Mouse (Mus musculus): ENCODE measurements around the gene Tmem117. TPM values are rescaled to one million over a fixed set of nuclear protein-coding genes. Genes with fewer than 3 reads are reported as not detected.

The Tmem117 gene
- total and polyA plus RNA-seq, 3 experiments, result 0.16 TPM; not detected in 2

- DNase-seq (ENCODE audit: low spot score) (no peak), ATAC-seq (ENCODE audit: extremely low read depth, insufficient number of reproducible peaks, low FRiP score, poor library complexity, severe bottlenecking) (no peak)
- TF ChIP-seq TAL1 (conservative IDR thresholded peaks at IDR 0.05; ENCODE audit: low read depth, low read length), result no peak
- no peak for TF ChIP-seq POLR2AphosphoS5 (IDR thresholded peaks at IDR 0.05; ENCODE audit: insufficient replicate concordance, low read depth, low read length)
- TF ChIP-seq GATA1 (IDR thresholded peaks at IDR 0.05; ENCODE audit: borderline replicate concordance, low read length), result no peak
- TF ChIP-seq GATA2 (IDR thresholded peaks at IDR 0.05; ENCODE audit: borderline replicate concordance, low read depth, low read length), result no peak
- no peak for TF ChIP-seq CTCF (IDR thresholded peaks at IDR 0.05; ENCODE audit: low read depth, low read length)
- no peaks in the 10 kb centered on the region for H3K36me3 ChIP-seq (replicated peaks)
- no peaks in the 10 kb centered on the region for H3K27me3 ChIP-seq (ENCODE audit: insufficient read depth, low read length)
- no peaks in the 10 kb centered on the region for H3K4me1 ChIP-seq (ENCODE audit: insufficient read depth, low read depth, low read length)
- no peak overlapping the region for H3K4me3 ChIP-seq (ENCODE audit: low read depth, low read length)
- H3K9me3 ChIP-seq (replicated peaks), result peaks cover 26% of the 10 kb centered on the region
These were observed 29.5 kb downstream of the Tmem117 start for GRCm38 (mm10) chr15:94658392-94659111.

DNA sequence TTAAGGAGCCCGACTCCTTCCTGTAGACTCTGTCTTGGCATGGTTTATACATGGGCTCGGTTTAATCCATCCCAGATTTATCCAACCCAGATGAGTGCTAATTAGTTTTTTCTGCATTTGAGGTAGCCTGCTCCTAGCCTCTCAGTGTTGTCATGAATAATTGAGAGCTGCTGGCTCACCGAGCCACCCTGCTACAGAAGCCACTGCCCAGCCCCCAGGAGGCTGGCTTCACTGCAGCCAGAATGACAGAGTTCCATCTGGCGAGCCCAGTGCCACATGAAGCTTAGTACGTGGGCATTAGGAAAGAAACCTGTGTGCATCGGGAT lies 30.0 kb downstream of the Tmem117 start:
- H3K27me3 ChIP-seq (ENCODE audit: insufficient read depth, low read length), result no peaks in the 10 kb centered on the region
- H3K9me3 ChIP-seq (replicated peaks), result peaks cover 28% of the 10 kb centered on the region
- no peak for DNase-seq (ENCODE audit: low spot score)
- H3K36me3 ChIP-seq (replicated peaks), result no peaks in the 10 kb centered on the region
- no peak for ATAC-seq (ENCODE audit: extremely low read depth, insufficient number of reproducible peaks, low FRiP score, poor library complexity, severe bottlenecking)
- H3K4me1 ChIP-seq (ENCODE audit: insufficient read depth, low read depth, low read length), result no peaks in the 10 kb centered on the region
- TF ChIP-seq GATA2 (IDR thresholded peaks at IDR 0.05; ENCODE audit: borderline replicate concordance, low read depth, low read length) (no peak), TAL1 (conservative IDR thresholded peaks at IDR 0.05; ENCODE audit: low read depth, low read length) (no peak), GATA1 (IDR thresholded peaks at IDR 0.05; ENCODE audit: borderline replicate concordance, low read length) (no peak), CTCF (IDR thresholded peaks at IDR 0.05; ENCODE audit: low read depth, low read length) (no peak), POLR2AphosphoS5 (IDR thresholded peaks at IDR 0.05; ENCODE audit: insufficient replicate concordance, low read depth, low read length) (no peak)
- no peak overlapping the region for H3K4me3 ChIP-seq (ENCODE audit: low read depth, low read length)

- H3K9me3 ChIP-seq (replicated peaks), result peaks cover 20% of the 10 kb centered on the region
- DNase-seq (ENCODE audit: low spot score) (no peak), ATAC-seq (ENCODE audit: extremely low read depth, insufficient number of reproducible peaks, low FRiP score, poor library complexity, severe bottlenecking) (no peak)
- H3K27me3 ChIP-seq (ENCODE audit: insufficient read depth, low read length), result no peaks in the 10 kb centered on the region
- TF ChIP-seq POLR2AphosphoS5 (IDR thresholded peaks at IDR 0.05; ENCODE audit: insufficient replicate concordance, low read depth, low read length) (no peak), TAL1 (conservative IDR thresholded peaks at IDR 0.05; ENCODE audit: low read depth, low read length) (no peak), GATA1 (IDR thresholded peaks at IDR 0.05; ENCODE audit: borderline replicate concordance, low read length) (no peak), CTCF (IDR thresholded peaks at IDR 0.05; ENCODE audit: low read depth, low read length) (no peak), GATA2 (IDR thresholded peaks at IDR 0.05; ENCODE audit: borderline replicate concordance, low read depth, low read length) (no peak)
- no peaks in the 10 kb centered on the region for H3K36me3 ChIP-seq (replicated peaks)
- no peaks in the 10 kb centered on the region for H3K4me1 ChIP-seq (ENCODE audit: insufficient read depth, low read depth, low read length)
- no peak overlapping the region for H3K4me3 ChIP-seq (ENCODE audit: low read depth, low read length)
These were observed 31.9 kb downstream of the Tmem117 start for GRCm38 (mm10) chr15:94660913-94661312.

DNA sequence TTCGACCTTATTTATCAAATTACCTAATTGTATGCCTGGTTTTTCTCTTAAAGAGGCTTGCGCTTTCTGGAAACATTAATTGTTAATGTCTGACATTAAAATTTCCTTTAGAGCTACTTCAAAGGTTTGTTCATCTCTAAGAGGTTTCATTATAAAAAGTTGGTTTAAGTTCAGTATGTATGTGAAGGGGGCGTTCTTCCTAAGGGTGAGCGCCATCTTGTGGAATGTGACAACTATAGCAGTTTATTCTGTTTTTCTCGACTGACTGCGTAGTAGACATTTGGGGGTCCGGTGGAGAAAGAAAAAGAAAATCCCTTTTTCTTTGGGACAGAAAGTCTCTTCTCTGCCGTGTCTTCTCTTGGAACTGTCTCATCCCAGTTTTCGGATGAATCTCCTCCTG lies 32.4 kb downstream of the Tmem117 start:
- Histone ChIP-seq H3K36me3 (replicated peaks) (no peaks in the 10 kb centered on the region), H3K9me3 (replicated peaks) (peaks cover 22% of the 10 kb centered on the region), H3K4me3 (ENCODE audit: low read depth, low read length) (no peak overlapping the region), H3K4me1 (ENCODE audit: insufficient read depth, low read depth, low read length) (no peaks in the 10 kb centered on the region), H3K27me3 (ENCODE audit: insufficient read depth, low read length) (no peaks in the 10 kb centered on the region)
- no peak for TF ChIP-seq TAL1 (conservative IDR thresholded peaks at IDR 0.05; ENCODE audit: low read depth, low read length)
- TF ChIP-seq GATA1 (IDR thresholded peaks at IDR 0.05; ENCODE audit: borderline replicate concordance, low read length), result no peak
- TF ChIP-seq CTCF (IDR thresholded peaks at IDR 0.05; ENCODE audit: low read depth, low read length), result no peak
- TF ChIP-seq POLR2AphosphoS5 (IDR thresholded peaks at IDR 0.05; ENCODE audit: insufficient replicate concordance, low read depth, low read length), result no peak
- no peak for TF ChIP-seq GATA2 (IDR thresholded peaks at IDR 0.05; ENCODE audit: borderline replicate concordance, low read depth, low read length)
- DNase-seq (ENCODE audit: low spot score), result no peak
- no peak; the same call in 1 of the 2 replicates for ATAC-seq (ENCODE audit: extremely low read depth, insufficient number of reproducible peaks, low FRiP score, poor library complexity, severe bottlenecking)

GRCm38 (mm10) chr15:94664612-94665011 lies 35.6 kb downstream of the Tmem117 start:
- Histone ChIP-seq H3K9me3 (replicated peaks) (peaks cover 30% of the 10 kb centered on the region), H3K27me3 (ENCODE audit: insufficient read depth, low read length) (no peaks in the 10 kb centered on the region), H3K4me3 (ENCODE audit: low read depth, low read length) (no peak overlapping the region), H3K4me1 (ENCODE audit: insufficient read depth, low read depth, low read length) (no peaks in the 10 kb centered on the region), H3K36me3 (replicated peaks) (no peaks in the 10 kb centered on the region)
- DNase-seq (ENCODE audit: low spot score), result no peak
- TF ChIP-seq GATA2 (IDR thresholded peaks at IDR 0.05; ENCODE audit: borderline replicate concordance, low read depth, low read length) (no peak), GATA1 (IDR thresholded peaks at IDR 0.05; ENCODE audit: borderline replicate concordance, low read length) (no peak), POLR2AphosphoS5 (IDR thresholded peaks at IDR 0.05; ENCODE audit: insufficient replicate concordance, low read depth, low read length) (no peak), TAL1 (conservative IDR thresholded peaks at IDR 0.05; ENCODE audit: low read depth, low read length) (no peak), CTCF (IDR thresholded peaks at IDR 0.05; ENCODE audit: low read depth, low read length) (no peak)
- no peak for ATAC-seq (ENCODE audit: extremely low read depth, insufficient number of reproducible peaks, low FRiP score, poor library complexity, severe bottlenecking)

DNA sequence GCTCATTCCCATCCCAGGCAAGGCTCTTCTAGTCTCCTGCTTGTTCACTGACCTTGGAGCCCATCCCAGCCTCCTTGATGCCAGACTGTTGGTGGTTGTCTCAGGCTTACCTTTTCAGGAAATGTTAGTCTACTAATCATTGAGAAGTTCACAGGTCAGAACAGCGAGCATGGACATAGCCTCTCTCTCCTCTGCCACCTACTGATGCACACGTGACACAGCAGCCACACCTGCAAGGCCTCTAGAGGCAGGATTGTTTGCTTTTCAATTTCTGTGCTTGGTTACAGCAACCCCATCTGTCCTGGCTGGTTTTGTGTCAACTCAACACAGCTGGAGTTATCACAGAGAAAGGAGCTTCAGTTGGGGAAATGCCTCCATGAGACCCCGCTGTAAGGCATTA lies 52.1 kb downstream of the Tmem117 start:
- Histone ChIP-seq H3K27me3 (ENCODE audit: insufficient read depth, low read length) (no peaks in the 10 kb centered on the region), H3K4me1 (ENCODE audit: insufficient read depth, low read depth, low read length) (no peaks in the 10 kb centered on the region), H3K4me3 (ENCODE audit: low read depth, low read length) (no peak overlapping the region), H3K36me3 (replicated peaks) (no peaks in the 10 kb centered on the region), H3K9me3 (replicated peaks) (peaks cover 27% of the 10 kb centered on the region)
- DNase-seq (ENCODE audit: low spot score) (no peak), ATAC-seq (ENCODE audit: extremely low read depth, insufficient number of reproducible peaks, low FRiP score, poor library complexity, severe bottlenecking) (no peak)
- no peak for TF ChIP-seq CTCF (IDR thresholded peaks at IDR 0.05; ENCODE audit: low read depth, low read length)
- no peak for TF ChIP-seq GATA1 (IDR thresholded peaks at IDR 0.05; ENCODE audit: borderline replicate concordance, low read length)
- TF ChIP-seq TAL1 (conservative IDR thresholded peaks at IDR 0.05; ENCODE audit: low read depth, low read length), result no peak
- no peak for TF ChIP-seq GATA2 (IDR thresholded peaks at IDR 0.05; ENCODE audit: borderline replicate concordance, low read depth, low read length)
- TF ChIP-seq POLR2AphosphoS5 (IDR thresholded peaks at IDR 0.05; ENCODE audit: insufficient replicate concordance, low read depth, low read length), result no peak
